Mouse (Mus musculus): Measurements from ENCODE around the gene Fezf2. TPM values are rescaled to one million over a fixed set of nuclear protein-coding genes. Genes with fewer than 3 reads are reported as not detected.

The Fezf2 gene
- total RNA-seq (2021): 10 to 100 TPM; 41.0 to 45.7 TPM

DNA sequence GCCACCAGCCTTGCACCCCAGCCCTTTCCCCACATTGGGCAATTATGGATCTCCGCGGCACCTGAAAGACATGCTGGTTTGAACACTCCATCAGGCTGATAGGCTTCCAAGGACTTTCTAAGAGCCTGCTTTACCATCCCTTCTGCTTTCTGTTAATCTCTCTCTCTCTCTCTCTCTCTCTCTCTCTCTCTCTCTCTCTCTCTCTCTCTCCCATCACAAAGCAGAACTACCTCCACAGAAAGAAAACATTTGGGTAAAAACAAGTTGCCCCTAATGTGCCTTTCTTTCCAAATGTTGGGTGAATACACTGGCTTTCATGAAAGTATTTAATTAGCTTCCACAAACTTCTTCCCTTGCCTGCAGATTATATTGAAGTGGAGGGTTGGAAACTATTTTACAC, at the start of gene Fezf2:
Fezf2 (minus strand) TSS at position 101 of the 400 bp plus-strand sequence.
- no peak for DNase-seq

DNA sequence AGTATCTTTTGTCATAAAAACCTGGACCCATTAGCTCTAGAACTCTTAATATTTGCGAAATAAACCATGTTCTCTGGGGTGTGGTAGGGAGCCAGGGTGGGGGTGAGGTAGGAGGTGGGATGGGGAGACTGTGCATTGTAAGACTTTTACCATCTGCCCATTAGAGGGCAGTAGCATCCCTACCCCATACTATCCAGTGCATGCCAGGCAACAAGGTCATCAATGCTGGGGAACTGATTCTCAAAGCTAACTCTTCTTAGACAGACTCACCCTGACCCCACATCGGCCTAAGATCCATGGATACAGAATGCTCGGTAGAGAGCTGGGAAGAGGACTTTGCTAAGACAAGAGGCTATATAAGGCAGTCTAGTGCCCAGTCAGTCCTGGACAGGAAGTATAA, 49.6 kb upstream of the Fezf2 start:
- no peak for DNase-seq

DNA sequence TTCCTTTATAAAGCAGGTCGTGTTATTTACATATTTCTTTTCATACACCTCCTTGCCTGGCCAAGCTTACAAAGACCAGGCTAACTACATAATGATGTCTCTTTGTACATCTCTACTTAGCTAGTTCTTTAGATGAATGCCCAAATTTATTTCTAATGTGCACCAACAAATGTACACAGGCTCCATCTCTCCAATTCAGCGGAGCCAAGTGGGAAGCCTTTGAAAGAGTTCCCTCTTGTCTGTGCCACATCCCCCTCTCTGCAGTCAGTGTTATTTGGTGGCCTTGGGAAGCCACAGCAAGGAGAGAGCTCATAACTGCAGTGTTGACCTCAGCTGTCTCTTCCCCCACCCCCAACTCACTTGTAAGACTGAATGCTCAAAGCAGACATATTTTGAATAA, 46.3 kb upstream of the Fezf2 start:
- no peak for DNase-seq

DNA sequence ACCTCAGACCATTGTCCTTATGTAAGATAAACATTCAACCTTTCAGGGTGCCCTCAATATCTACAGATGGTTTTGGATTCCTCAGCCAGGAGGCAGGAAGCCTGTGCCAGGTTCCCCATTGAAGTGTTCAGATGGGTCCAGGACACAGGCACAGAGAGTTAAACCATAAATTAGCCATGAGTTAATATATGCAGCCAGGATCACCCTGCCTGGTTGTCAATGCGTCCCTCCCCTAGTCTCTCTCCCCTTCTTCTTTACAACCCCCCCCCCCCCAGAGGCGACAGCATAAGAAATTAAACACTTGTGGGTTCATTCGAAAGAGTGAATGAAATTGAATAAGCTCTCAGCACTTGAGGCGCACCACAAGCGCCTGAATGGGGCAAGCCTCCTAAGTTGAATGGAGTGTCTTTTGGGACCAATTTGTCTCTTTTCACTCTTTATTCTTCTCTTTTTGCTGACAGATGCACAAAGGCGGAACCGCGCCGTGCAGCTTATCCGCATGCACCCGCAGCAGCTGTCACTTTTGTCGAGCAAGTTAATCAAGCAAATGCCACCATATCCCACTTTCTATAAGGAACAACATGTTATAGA, 45.4 kb upstream of the Fezf2 start:
- DNase-seq: peak; percentile 41 to 68

DNA sequence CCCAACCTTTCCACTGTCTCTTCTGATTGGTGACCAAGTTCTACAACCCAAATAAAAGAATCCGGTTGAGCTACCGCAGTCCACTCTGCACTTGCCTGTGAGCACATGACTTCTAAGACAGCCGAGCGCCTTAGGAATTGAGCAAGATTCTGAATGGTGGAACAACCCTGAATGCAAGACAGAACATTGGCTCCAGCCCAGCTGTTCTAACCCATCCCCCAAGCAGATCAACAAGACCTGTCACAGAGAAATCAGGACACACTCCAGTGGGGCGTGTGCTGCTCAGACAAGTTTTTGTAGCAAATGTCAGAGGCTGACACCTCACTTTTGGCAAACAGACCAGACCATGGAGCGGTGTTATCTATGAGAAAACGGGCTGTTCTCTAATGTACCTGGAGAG, 43.2 kb upstream of the Fezf2 start:
- no peak for DNase-seq

DNA sequence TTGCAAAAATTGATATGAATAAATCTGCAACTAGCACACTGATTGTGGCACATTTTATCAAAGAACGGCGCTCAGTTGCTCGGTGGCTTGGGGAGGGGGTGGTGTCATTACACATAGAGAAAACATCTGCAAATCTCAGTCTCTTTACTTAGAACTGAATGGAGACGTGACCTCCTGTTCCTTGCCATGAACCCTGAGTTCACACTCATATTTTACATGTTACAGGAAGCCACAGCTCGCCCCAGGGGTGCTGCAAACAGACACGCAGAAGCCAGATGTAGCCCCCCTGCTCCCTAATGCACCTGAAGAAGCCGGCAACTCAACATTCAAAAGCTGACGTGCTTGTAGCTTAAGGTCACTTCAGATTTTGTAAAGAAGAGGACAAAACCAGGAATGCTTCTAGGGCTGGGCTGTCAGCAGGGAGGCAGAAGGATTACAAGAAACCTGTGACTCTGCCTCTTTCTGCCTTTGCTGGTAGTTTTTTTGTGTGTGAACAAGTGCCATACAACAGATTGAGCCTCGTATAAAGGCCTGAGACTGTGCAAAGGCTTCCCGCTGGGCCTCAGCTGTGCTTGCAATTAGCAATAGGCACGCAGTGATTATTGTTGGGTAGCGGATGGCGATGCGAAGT, 40.9 kb upstream of the Fezf2 start:
- DNase-seq: no peak

DNA sequence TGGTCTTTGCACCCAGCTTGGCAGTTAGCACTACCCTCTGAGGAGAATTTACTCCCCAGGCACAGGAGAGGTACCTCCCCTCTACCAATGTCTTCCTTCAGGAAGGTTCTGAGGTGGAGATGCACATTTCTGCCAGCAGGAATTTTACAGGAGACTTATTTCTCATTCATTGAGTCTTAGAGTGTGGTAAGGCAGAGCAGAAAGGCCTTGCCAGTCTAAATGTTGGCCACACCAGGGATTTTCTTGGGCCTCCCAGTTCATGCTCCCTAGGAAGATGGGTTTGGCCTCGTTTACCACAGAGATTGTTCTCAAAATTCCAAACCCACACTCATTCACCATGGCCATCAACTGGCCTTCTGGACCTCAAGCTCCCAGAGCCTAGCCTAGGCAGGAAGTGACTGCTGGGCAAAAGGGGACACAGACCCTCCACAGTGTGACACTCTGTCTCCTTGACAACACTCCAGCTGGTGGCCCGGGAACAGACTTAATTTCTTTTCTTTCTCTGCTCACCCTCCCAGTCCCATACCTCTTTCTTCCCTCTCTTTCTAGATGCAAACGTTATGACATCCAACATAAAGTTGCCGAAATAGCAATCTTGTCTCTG, 40.3 kb upstream of the Fezf2 start:
- DNase-seq: no peak

DNA sequence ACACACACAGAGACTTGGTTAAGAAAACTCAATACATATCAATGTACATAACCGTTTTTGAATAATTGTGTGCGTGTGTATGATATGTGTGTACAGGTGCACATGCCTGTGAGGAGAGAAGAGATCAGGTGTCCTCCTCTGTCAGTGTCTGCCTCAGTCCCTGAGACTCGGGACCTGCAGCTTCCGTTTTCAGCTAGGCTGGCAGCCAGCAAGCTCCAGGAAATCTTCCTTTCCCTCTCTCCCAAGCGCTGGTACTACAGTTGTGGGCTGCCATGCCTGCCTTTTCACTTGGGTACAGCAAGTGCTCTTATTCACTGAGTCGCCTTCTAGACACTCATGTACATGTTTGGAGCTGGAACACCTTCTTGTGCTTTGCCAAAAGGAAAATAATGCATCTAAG, 39.2 kb upstream of the Fezf2 start:
- no peak for DNase-seq

DNA sequence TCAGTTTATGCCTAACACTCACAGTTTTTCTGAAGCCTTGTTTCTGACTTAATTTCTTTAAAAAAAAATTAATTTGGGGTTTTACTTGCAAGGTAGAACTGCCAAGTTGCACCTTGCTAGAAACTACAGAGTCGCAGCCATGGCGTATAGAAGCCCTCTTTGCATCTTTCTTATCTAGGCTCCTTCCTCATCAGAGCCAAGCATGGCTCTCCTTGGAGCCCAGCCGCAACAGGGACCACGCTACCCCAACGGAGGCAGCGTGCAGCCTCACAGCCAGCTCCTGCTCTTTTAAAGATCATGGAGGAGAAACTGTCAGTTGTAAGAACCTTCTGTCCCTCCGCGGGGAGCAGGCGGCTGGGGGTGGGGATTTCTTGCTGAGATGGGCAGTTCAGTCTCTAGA, 29.9 kb upstream of the Fezf2 start:
- no peak for DNase-seq

DNA sequence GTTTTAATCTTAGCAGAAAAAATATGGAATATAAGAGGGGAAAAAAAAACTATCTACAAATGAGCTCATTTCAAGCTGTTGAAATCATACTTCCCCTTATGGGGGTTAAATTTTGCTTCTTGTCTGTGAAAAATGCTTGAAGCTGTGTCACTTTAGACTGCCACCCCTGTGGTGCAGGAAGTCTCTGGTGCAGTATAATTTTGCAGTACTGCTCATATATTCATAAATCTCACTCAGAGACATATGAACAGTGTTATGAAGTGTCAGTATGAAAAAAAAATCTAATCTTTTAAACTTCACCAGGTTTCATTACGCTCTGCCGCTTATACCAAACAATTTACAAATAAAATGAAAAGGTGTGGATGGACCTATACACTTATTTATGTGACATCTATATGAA, 29.3 kb upstream of the Fezf2 start:
- no peak for DNase-seq

DNA sequence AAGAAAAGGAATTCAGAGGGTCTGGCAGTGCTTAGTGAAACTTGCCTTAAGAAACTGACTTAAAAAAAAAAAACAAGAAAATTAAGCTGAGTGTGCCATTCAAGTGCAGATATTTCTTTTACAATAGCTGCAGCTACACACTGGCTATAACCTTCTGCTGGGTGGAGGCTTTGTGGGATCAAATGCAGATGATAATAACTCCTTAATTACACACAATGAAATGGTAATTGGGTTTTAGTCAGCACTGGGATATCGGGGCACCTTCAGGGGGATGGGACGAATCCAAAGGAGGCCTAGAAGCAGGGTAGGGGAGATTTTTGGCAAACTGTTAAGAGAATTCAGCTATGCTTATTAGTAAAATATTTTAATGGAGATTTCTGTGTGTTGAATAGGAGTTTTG, 27.5 kb upstream of the Fezf2 start:
- DNase-seq: no peak

DNA sequence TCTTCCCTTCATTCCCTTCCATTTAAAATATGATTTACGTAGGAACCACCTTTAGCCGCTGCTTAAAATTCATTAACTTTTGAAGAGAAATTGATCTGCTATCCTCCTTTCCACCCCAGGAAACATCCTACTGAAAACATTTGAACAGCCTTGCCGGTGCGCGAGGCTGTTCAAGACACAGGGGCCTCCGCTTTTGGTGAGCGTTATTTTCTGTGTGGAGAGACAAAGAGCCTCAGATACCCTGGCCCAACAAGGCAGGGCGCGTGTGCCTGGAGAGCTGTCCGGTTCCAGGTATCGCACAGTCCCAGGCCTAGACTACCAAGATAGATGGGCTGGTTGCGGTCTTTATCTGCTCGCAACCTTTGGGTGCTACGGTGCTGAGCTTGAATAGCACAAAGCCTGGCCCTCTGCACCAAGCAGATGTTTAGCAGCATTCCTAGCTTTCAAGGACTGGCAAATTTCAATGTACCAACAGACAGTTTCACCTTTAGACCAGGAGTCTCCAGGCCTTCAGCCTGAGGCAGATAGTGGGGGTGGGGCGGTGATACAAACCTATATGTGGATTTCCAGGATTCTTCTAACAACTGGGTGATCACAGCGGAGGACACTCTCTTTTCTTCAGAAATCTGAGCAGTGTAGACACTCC, 2.4 kb upstream of the Fezf2 start:
- no peak for DNase-seq

DNA sequence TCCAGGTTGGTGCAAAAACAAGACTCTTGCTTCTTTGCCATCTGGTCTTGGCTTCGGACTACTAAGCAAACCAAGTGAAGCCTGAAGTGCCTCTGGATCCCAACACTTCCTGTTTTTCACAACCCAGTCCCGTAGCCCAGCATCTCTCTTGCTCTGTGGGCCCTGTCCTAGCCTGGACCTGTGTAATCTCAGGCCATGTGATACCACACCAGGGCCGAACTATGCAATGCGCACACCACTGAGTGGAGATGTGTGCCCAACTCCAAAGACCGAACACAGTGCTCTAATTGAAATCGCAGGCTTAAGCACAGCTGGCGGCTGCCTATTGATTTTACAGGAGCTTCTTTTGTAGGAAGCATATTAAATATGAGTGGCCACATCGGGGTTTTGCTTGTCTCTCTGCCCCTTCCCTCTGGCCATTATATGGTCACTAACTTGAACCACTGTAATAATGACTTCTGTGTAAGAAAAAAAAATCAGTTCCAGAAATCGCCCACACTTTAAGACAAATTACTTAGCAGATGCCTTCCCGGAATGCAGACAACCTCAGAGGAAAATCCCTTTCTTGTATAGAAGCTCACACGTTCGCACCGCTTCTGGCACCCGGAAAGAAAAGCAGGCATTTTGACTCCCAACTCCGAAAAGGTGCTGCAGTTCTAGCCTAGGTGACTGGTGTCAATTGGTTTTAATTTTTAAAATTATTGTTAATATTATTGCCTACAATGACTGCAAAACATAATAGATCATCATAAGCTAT, 1.5 kb upstream of the Fezf2 start:
- DNase-seq: no peak

DNA sequence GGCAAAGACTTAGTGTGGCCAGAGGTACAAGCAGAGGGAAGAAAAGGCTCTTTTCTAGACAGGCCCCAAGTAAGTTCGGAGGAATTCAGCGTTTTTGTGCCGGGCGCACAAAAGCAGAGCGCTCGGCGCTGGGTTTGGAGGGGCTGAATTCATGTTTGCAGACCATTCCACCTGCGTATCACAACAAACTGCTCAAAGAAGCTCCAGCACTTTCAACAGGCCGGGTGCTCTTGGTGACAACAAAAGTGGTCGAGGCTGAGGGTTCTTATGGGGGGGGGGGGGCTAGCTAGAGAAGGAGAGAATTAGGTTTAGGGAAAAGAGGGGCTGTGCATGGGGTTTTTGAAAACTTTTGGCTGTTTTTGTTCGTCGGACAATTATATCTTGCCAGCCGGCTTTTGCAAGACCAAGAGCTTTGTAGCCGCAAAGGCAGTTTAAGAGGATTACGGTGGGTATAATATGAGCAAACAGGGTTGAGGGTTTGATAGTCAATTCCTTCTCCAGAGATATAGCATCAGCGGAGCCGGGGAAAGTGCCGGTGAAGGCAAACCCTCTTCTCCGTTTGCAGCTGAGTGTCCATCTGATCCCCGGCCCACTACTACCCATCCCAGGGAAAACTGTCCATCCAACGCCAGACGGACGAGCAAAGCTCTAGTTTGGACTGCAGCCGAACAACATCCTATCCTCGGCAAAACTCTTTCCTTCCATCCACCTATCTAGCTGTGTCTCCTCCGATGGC, 956 bp downstream of the Fezf2 start:
- no peak for DNase-seq

DNA sequence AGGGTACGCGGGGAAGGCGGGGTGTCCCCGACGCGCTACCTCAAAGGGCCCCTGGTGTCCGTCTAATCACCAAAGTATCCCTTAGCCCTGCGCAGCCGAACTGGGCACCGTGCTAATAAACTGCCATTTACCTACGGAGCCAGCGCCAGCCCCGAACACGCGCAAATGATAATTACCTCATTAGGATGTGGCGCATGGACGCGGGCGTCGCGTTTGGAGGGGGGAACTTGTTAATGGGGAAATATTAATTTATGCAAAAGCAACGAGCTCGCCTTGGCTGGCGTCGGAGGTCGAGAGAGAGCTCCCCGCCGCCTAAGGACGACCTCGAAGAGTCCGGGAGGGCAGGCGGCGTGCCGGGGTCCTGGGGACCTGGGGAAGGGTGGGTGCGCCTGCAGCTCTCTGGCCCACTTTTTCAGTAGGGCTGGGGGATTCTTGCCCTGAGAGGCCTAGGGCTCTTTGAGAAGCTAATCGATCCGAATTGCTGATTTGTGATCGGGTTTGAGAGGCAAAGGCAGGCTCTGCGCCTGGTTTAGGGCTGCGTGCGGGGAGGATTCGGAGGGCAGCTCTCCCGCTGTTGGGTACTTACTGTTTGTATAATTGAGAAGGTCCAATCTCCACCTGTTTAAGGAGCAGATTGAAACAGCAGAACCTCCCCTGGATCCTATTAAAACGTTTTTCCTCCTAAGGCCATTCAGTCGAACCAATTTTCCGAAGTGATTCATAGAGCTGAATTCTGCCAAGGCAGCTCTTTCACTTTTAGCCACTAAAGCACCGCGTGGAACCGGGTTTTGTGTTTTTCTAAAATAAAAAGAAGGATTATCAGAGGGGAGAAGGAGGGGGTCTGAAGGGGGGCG, 1.8 kb downstream of the Fezf2 start:
- peak; percentile 44 to 53 for DNase-seq

DNA sequence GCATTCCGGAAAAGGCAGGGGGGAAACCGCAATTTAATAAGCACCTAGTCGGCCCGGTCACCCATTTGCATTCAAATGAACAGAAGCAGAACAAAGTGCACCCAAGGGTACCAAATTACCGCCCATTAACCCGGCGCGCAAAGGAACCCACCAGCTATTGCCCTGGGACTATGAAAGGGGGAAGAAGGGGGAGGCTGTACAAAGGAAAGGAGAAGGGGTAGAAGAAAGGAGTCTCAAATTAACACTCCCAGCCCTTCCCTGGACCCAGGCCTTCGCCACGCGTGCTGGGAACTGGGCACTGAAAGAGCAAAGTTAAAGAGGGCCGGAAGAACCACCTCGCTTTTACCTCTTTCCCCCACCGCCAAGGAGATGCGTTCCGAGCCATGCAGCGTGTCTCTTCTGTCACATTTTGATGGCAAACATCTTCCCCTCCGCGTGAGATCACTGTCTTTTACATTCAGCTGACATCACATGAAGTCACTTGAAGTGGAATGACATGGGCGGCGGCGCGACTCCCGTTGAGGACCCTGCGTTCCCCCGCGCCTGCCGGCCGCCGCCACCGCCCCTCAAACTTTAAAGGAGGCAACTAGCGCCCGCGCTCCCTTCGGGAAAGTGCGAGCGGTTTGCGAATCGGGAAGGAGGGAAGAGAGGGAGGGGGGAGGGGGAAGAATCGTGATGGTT, 2.6 kb downstream of the Fezf2 start:
- peak; percentile 31 to 44 for DNase-seq

DNA sequence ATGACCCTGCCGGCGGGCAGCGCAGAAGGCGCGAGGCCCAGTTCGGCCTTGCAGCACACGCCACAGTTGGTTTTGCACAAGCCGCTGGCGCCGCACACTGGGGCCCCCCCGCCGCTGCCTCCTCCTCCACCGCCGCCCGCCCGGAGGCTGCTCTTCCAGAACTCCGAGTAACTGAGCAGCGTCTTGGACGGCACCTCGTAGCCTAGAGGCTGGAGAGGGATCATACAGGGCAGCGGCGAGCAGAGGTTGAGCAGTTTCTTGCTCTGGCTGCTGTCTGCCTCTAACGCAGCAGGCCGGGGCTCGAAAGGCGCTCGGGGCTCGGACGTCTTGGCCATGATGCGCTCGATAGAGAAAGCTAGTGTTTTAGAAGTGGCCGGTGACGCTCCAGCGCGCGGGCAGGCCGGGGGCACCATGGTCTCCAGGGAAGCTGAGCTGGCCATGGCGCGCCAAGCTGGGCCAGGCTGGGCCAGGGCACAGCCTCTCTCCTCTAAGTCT, 3.2 kb downstream of the Fezf2 start:
- peak; percentile 51 to 53 for DNase-seq

DNA sequence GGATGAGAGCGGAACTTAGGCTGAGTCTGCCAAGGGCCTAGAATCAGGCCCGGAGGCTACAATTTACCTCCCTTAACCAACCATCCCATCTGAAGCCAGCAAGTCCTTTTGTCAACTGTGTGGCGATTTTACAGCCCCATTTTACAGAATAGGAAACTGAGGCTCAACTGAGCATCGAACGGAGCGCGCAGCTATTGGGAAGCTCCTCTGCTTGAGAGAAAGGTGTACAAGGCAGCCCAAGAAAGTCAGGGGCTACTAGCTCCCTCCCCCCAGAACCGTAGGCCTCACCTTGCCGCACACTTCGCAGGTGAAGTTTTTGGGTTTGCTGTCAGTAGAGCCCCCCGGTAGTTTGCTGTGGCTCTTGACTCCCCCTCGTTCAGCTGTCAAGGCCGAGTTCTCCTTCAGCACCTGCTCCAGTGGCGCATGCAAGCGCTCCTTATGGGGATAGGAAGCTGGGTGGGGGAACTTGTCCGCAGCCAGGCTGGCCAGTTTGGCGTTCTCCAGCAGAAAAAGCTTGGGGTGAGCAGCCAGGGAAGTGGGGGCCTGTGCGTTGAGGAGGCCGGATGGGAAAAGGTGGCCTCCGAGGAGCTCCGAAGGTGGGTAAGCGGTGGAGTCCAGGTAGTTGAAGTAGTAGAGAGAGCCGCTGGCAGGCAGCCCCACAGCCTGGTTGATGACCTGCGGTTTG, 3.8 kb downstream of the Fezf2 start:
- DNase-seq: peak in 1 of 2 experiments; percentile 5

DNA sequence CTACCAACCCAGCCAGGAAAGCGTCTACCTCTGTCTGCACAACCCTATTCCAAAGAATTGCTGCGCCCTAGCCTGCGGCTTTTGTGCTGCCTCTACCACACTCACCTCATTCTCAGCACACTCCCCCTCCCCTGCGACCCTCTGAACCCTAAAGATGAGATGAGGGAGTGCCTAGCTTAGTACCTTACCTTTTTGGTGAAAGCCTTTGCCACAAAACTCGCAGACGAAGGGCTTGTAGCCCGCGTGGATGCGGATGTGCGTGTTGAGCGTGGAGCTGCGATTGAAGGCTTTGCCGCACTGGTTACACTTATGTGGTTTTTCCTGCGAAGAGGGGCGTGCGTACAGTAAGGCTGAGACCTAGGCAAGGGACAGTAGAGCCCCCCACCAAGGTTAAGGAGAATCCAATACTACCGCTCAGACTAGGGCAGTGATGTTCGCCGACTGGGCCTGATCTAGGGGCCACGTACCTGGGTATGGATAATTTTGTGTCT, 4.5 kb downstream of the Fezf2 start:
- DNase-seq: no peak
